Mouse (Mus musculus): ENCODE results near the gene Sap30l.
"Not testable (repeated sequence)": the region's sequence is repeated elsewhere in the genome, so short reads cannot be mapped to it uniquely, and the experiment has no call there.

Gene Sap30l

DNA sequence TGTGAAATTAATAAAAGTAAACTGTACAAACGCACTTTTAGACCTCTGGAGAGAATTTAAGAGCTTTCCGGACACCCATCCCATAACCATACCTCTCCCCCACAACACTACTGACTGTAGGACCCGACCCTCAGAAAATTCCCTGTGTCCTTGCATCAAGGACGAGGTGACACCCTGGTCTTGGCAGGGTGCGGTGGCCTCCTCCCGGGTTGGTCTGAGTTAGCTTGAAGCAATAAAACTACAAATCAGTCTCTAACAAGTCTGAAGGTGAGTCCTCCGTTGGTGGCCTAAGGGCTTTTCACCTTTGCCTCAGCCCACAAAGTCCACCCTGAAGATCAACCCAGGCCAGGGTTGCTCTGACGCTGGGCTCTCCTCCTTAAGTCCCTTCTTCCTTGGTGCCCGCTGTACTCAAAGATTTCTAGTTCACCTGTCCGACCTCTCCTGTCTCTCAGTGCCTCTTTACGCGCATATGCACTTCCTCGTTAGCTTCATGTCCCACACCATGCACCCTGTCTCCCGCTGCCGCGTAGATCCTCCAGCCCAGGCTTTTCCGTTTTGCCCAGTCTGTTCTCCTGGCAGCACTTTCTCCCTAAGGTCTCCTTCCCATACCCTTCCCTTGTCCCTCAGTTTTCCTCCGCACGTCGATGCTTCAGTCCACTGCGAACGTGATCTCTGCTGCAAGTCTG, 1.0 kb upstream of the Sap30l start:
- no peak for DNase-seq

DNA sequence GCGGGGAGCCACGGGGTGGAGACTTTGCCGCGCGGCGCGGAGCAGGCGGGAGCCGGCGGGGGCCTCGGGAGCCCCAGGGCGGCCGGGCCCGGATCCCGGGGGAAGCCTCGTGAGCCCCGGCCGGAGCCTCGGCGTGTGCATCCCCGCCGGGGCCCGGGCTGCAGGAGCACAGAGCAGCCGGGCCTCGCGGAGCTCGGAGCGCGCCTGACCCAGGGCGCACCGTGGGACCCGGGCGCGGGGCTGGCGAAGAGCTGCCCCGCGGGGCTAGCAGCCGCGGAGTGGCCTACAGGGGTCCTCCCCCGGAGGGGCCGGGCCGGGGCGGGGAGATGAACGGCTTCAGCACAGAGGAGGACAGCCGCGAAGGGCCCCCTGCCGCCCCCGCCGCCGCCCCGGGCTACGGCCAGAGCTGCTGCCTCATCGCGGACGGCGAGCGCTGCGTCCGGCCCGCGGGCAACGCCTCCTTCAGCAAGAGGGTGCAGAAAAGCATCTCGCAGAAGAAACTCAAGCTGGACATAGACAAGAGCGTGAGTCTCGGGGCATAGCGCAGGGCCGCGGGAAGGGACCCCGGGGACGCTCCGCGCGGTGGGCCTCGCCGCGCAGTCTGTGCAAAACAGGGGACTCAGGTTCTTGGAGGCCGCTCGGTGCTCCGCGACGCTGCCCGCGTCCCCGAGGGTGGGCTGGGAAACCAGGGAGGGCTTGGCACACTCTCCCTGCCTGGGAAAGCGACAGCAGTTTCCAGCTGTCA, 501 bp downstream of the Sap30l start:
- DNase-seq: peak; percentile 54

DNA sequence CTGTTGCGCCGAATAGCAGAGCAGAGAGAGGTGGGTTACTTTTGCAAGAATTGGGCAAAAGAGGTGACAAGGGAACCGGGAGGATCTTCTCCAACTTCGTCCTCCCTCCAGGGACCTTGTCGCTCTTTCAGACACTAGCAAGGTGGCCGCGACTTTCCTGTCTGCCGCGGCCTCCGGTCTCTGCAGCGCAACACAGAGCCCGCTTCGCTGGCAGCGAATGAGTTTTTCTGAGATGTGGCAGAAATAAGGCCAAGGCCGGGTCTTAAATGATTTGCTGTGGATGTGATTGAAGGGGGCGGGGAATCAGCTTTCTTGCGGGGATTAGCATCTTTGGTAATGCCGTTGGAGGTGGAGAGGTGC, 1.1 kb downstream of the Sap30l start:
- peak; percentile 37 for DNase-seq

DNA sequence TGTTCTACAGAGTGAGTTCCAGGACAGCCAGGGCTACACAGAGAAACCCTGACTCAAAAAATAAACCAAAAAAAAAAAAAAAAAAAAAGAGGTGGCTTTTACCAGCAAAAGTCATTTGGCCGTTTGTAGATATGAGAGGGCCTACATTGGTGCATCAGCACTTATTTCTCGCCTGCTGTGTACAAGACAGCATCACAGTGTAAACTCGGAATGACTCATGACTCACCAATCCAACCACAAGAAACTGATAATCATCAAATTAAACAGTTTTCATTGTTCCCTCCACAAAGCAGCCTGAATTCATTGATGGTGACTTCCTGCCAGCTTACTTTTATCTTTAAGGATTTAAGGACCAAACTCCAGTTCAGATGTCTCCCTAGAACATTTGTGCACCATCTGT, 3.6 kb downstream of the Sap30l start:
- DNase-seq: no peak

DNA sequence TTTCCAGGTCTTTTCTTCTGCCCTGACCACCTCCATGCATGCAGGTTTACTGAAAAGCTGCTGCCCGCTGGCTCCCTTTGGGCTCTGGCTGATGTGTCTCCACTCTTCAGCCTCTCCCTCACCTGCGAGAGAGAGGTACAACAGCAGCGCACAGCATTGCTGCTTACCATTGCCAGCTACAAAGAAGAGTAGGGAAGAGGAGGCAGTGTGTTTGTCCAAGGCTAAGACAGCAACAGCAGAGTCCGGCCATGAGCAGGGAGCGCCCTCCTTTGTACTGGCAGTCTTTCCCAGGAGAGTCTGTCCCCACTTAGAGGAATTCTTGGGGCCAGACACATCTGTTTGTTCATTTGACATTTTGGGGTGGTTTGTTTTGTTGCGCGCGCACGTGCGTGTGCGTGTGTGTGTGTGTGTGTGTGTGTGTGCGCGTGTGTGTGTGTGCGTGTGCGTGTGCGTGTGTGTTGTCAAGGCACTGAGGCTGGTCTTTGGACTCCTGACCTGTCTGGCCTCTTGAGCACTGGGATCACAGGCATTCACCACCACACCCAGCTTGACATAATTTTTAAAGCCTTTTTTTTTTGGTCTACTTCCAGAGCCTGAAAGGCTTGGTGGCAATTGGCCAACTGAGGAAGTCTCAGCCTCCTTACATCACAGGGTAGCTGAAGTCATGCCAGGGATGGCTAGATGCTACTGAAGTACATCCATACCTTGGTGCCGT, 7.7 kb downstream of the Sap30l start:
- no peak for DNase-seq

DNA sequence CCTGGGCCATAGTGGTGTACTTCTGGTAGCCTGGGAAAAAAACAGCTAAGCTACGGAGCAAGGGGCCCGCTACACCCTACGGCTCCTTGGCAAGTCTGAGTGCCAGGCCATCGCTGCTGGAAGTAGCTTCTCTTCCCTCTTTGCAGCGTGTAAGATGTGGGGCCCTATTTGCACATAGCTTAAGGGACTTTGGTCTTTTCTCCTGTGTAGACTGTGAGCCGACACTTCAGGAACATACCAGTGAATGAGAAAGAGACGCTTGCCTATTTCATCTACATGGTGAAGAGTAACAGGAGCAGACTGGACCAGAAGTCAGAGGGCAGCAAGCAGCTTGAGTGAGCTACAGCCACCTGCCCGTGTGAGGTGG, 8.3 kb downstream of the Sap30l start:
- DNase-seq: no peak

DNA sequence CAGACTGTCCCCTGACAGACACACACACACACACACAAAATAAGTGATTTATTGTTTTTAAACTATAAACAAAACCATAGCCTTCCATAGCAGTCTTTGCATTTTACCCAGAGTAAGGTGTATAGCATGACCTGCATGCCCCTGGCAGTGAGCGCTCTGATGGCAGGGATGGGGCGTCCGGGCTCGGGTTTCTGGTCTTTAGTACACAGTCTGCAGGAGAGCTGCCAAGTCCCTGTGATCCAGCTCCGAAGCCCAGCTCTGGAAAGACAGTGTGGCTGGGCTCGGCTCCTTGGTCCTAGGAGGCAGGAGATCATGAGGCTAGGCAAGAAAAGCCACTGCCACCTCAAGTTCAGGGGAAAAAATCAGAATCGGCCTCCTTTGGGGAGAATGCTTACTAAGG, 9.6 kb downstream of the Sap30l start:
- no peak for DNase-seq

DNA sequence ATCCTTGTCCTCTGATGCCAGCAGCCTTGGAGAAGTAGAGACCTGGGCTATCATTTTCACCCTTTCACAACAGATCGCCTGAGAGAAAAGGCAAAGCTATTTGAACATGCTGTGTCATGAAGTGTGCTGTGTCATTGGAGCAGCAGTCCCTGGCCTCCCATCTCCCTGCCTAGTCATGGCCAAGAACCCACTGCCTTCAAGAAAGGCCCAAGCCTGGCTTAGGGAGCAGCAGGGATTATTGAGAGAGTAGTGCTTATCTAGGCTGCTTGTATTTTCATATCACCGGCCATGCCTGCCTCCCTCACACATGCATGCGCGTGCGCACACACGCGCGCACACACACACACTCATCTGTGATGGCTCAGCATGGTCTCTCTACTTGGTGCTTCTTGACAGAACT, 10.8 kb downstream of the Sap30l start:
- DNase-seq: no peak

DNA sequence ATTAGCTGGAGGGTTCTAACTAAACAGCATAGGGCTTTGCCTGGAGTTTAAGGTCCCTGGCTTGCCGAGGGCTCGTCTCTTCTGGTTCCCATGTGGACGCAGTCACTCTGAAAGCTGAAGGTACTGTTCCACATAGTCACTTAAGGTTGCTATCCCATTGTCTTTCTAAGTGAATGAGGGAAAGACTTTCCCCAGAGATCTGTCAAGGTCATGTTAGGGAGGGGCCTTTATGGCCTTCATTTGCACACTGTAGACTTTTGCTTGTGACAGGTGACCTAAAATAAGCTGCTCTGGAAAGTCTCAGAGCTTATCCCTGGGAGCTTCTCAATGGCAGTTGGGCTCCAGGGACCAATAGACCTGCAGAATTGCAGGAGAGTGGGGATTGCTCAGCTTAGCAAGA, 12.2 kb downstream of the Sap30l start:
- no peak for DNase-seq

DNA sequence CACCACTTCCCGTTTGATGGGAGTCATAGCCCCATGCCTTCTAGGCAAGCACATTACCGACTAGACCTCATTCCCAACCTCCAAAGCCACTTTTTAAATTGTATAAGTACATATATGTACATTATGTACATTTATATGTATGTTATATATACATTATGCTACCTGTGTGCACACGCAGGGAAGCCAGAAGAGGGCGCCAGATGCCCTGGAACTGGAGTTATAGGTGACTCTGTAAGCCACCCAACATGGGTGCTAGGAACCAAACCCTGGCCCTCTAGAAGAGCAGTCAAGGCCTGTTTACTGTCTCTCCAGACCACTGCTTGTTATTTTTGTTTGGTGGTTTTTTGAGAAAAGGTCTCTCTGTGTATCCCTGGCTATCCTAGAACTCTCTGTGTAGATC, 16.8 kb downstream of the Sap30l start:
- no peak for DNase-seq

DNA sequence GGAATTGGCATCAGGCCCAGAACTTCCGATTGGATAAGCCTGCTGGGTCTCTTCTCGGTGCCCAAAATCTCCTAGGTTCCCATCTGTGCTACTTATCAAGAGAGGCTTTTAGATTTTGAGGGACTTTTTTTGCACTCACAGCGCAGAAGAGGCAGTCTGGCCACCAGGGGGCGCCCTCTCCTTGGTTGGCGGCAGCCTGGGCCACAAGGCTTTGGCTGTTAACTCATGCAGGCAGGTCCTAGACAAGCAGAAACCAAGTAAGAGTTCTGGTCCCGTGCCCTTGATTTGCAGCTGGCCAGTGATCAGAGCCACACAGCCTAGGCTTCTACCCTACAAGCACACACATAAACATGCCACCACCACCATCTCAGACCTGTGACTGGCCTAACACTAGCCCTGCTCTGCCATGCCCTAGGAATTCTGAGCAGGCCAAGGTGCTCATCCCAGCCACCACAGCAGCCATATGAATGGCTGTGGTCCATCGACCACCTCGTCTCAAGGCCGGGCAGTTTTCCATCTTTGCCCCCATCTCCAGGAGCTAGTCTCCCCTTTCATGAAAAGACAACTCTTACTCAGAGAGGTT, 18.7 kb downstream of the Sap30l start:
- peak; percentile 42 for DNase-seq

DNA sequence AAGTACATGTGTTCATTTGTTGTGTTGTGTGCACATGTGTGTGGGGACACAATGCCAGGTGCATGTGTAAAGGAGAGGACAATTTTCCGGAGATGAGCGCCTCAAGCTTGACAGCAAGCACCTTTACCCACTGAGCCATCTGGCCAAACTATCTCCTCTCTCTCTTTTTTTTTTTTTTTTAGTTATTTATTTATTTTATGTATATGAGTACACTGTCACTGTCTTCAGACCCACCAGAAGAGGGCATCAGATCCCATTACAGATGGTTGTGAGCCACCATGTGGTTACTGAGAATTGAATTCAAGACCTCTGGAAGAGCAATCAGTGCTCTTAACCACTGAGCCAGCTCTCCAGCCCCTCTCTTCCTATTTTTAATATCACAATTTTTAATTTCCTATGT, 21.7 kb downstream of the Sap30l start:
- DNase-seq: not testable (repeated sequence)

DNA sequence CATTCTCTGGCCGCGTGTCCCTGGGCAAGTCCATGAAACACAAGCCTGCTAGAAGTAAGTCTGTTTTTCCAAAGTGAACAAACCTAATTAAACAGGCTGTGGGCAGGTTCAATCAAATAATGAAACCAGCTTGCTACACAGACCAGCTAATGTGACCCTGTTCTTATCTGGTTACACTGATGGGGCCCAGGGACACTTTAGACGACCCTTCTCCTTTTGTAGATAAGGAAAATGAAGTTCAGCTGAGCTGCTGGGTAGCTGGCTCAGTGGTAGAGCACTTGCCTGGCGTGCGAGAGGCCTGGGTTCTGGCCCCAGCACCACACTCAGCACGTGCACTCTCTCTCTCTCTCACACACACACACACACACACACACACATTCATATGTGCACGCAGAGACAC, 22.3 kb downstream of the Sap30l start:
- no peak for DNase-seq

DNA sequence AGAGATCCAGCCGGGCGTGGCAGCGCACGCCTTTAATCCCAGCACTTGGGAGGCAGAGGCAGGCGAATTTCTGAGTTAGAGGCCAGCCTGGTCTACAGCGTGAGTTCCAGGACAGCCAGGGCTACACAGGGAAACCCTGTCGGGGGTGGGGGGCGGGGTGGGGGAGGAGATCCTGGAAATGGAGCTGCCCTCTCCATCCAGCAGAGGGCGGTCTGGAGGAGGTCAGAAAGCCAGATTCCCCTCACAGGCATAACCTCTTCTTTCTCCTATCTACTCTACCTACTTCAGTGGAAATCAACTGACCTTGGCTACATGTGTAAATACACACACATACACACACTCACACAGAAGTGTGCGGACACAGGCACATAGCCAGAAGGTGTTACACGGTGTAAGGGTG, 23.8 kb downstream of the Sap30l start:
- not testable (repeated sequence) for DNase-seq

DNA sequence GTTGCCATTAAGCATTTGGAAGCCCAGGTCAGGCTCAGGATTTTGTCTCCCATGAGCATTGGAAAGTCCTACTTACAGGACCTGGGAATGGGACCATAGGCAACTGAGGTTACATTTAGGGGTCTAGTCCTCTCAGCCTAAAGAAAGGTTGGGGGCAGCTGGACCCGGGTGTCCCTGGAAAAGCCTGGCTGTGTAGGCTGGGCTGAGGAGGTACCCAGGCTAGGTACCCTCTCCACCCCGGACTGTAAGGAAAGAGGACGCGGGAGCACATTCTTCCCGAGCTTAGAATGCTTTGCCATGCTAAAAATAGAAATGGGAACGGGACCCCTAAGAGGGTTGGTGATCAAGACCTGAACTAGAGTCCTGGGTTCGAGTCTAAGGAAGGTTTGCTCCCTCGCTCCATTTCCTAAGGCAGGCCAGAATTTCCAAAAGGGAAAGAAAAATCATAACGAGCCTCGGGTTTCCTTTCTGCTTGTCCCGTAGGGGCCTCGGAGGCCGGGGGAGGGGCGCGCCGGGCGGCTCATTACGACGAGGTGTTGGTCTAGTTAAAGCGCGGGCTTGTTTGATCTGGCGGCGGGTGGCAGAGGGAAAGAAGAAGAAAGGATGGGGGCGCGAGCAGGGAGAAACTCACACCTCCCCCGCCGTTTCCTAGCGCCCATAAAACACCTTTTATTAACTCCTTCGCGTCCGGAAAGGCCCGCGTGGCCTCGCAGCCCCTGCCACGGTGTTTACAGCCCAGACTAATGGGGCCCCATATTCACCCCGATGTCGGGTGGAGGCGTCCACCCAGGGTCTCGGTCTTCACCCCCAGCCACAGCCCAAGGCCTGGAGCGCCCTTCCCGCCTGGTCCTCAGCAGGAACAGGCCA, 25.8 kb downstream of the Sap30l start:
- no peak for DNase-seq

DNA sequence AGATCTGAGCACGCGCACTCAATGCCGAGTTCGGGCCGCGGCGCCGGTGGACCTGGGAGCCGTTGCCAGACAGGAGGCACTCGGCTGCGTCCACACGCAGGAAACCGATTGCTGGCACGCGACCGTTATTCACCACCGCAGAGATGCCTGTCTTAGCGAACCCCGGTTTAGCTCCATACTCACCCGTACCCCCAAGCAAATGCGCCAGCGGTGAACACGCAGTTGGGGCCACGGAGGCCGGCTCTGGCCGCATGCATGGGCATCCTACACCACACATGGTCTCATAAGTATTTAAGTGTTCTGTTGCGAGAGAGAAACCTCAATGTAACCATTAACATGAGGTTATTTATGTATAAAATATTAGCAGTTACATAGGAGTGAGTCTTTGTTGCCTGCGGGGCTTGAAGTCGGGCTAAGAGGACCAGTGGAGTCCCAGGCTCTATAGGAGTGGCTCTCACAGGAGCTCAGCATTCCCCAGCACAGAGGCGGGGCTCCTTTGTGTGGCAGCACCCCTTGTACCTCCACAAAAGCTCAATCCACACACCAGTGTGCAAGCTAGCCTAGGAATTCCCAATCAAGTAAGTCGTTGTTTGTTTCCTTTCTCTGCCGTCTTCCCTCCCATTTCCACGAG, 26.6 kb downstream of the Sap30l start:
- no peak for DNase-seq

DNA sequence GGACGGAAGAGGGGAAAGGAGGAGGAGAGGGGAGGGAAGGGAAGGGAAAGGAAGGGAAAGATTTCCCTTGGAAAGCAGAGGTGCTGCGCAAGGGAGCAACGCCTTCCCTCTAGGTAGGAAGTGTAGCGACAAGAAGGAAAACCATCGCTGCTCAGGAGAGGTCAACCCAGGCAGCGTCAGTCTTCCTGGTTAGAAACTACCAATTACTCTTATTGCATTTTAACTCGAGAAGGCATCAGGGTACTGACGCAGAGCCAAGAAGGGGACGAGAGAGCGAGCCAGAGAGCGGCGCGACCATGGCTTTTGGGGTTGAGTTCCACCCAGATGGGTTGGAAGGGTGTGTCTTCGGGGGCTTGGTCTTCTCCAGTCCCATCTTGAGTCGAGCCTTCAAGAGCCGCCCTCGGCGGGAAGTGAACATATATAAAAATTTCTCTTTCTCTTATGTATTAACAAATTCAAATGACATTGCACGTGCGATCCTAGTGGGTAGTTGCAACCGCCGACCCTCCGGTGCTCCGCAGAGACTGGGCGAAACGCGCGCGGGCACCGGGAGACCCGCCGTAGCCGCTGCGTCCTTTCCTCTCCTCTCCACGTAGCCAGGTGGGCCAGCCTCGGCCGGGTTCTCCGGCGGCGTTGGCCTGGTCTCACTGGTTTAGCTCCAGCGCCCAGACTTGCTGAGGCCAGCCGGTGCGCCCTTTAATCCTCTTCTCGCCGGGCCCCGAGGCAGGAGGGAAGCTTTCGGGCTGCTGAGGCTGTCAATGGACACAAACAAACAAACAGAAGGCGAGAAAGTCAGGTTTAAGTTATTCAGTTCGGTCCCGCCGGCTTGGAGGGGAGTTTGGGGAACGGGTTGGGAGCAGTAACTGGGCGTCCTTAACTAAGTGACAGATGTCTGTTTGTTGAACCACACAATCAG, 27.8 kb downstream of the Sap30l start:
- DNase-seq: no peak

DNA sequence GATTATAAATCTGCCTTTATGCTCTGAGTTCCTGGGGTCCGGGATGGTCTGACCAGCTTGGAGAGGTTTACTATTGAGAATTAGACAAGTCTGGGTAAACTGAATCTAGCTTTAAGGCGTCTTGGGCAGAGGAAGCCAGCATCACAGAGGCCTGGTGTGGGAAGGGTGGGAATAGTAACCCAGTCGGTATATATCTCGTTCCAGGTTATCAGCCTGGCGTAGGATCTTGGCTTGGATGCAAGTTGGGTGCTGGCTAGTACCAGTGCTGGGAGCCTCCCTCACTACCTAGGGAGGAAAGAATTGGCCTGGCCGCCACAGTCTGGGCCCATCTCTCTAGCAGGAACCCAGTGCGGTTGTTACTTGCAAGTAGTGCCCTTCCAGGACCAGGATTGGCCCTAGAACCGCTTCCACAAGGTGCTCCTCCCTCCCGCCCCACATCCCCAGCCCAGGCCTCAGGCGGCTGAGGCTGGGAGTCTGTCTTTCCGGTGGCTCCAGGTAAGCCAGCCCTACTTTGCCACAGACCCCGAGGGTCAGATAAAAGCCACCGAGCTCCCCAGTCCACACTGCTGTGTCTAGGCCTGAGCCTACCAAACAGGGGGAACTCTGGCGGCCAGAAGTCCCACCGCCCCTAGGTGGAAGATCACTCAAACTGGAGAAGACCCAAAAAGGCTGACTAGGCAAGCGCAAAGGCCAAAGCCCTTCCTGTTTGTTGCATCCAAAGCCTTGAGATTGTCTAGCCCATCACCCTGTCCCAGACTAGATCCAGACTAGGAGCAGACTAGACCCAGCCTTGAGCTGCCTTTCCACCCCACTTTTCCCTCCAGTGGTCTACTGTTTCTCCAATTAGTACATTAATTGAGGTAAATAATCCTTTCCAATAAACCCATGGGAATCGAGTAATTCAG, 28.7 kb downstream of the Sap30l start:
- no peak for DNase-seq

DNA sequence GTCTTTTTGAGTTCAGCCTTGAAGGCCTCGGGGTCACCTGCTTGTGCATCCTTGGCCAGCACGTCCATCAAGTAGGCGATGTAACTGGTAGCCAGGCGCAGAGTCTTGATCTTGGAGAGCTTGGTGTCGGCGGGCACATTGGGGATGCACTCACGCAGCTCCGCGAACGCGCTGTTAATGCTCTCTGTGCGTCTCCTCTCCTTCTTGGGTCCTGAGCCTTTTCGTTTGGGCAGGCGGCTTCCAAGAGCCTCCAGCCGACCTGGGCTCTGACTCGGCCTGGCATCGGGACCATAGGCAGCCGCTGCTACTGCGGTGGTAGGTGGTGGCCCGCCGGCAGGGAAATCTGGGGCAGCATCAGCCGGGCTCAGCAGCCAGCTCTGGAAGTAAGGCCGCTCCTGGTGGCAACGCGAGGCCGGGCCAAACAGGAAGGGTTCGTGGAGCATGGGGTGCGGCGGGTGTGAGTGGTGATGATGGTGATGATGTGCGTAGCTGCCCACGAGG, 29.9 kb downstream of the Sap30l start:
- no peak for DNase-seq

DNA sequence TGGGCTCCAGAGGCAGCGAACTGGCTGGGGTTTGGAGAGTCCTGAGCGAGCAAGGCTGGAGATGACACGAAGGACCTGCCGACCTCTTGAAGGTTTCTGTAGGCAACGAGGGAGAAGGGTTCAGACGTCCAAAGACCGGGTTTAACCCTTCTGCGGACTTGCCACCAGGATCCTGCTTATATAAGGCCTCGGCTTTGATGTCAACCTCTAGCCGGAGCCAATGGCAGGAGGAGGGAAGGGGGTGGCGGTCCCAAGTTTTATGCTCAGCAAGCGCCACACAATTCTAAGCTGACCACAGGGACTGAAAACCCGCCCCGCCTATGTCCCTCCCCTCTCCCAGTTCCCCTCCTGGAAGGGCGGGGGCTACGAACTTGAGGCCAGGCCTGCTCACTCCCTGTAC, 30.4 kb downstream of the Sap30l start:
- no peak for DNase-seq
